Mouse (Mus musculus) embryonic facial prominence, embryonic 14.5 days (tissue): ENCODE measurements around the gene Pcsk4. TPM values are rescaled to one million over a fixed set of nuclear protein-coding genes. Genes with fewer than 3 reads are reported as not detected.
A peak's percentile ranks its signal among the peaks of the same experiment; 100 is the strongest.

Source experiments
- ATAC-seq: fragments of 200-750 bp; cut with Nextera tagmentation; 2 replicates; pipeline ENCODE4 v1.8.0; 2017; ENCODE audit warnings: low read depth, moderate number of reproducible peaks, moderate TSS enrichment
- DNase-seq: peaks from one replicate; pipeline ENCODE4 v3.0.0-alpha.2; 2015; ENCODE audit warnings: low spot score
- H3K27ac ChIP-seq: fragments of 300-500 bp; sonication (generic); replicated peaks from 2 replicates; pipeline ENCODE4 v1.5.1; 2014; ENCODE audit warnings: low read depth, mild to moderate bottlenecking, low read length, moderate library complexity
- H3K27me3 ChIP-seq: fragments of 300-500 bp; sonication (generic); replicated peaks from 2 replicates; pipeline ENCODE4 v1.6.1; 2014; ENCODE audit warnings: low read length; ENCODE audit not compliant: control insufficient read depth, insufficient read depth
- H3K36me3 ChIP-seq: fragments of 300-500 bp; sonication (generic); 2 replicates; pipeline ENCODE4 v1.6.1; 2014; ENCODE audit warnings: low read length, mixed read lengths; ENCODE audit not compliant: control insufficient read depth, insufficient read depth
- H3K4me1 ChIP-seq: fragments of 300-500 bp; sonication (generic); 2 replicates; pipeline ENCODE4 v1.6.1; 2014; ENCODE audit warnings: antibody characterized with exemption, low read length; ENCODE audit not compliant: control insufficient read depth, insufficient read depth
- H3K4me2 ChIP-seq: fragments of 300-500 bp; sonication (generic); 2 replicates; pipeline ENCODE4 v1.6.1; 2014; ENCODE audit warnings: low read depth, mild to moderate bottlenecking, low read length, moderate library complexity, mixed read lengths
- H3K4me3 ChIP-seq: fragments of 300-500 bp; sonication (generic); 2 replicates; pipeline ENCODE4 v1.5.1; 2014; ENCODE audit warnings: low read depth, mild to moderate bottlenecking, low read length
- H3K9ac ChIP-seq: fragments of 300-500 bp; sonication (generic); 2 replicates; pipeline ENCODE4 v1.6.1; 2014; ENCODE audit warnings: low read depth, mild to moderate bottlenecking, low read length, moderate library complexity, mixed read lengths
- H3K9me3 ChIP-seq: fragments of 300-500 bp; sonication (generic); 2 replicates; pipeline ENCODE4 v1.6.1; 2016; ENCODE audit warnings: low read length; ENCODE audit not compliant: control insufficient read depth
- WGBS: fragments of 180-500 bp; shearing (Covaris S2); extraction: QIAGEN DNeasy Blood & Tissue Kit; methylation state at CpG from one replicate; pipeline ENCODE4 v1.1.7; 2014; 5-methylcytosine and 5-hydroxymethylcytosine counted together
- polyA plus RNA-seq: library from polyadenylated mRNA; unstranded; fragments of >200 nt; fragmentation: Nextera tagmentation; extraction: Ambion mirVana; gene quantifications from 2 replicates; pipeline ENCODE4 v1.2.1, GENCODE M21; 2014

Pcsk4 gene
- polyA plus RNA-seq, 1 experiment from 2014 or later, result 1.7 TPM

GRCm38 (mm10) chr10:80299824-80300223, 29.5 kb downstream of the Pcsk4 start:
- peak overlapping the region; percentile 14; the same call in 1 of the 2 replicates for H3K4me3 ChIP-seq
- peaks cover 52% of the 10 kb centered on the region for H3K27me3 ChIP-seq
- ATAC-seq, result no peak
- H3K9ac ChIP-seq, result peak overlapping the region; percentile 48; the same call in 1 of the 2 replicates
- no peaks in the 10 kb centered on the region for H3K9me3 ChIP-seq
- H3K36me3 ChIP-seq, result peaks cover 4% of the 10 kb centered on the region
- H3K4me1 ChIP-seq, result no peaks in the 10 kb centered on the region
- no peak for DNase-seq
- H3K4me2 ChIP-seq, result peak overlapping the region; percentile 36; the same call in 1 of the 2 replicates
- H3K27ac ChIP-seq, result no peak overlapping the region; the same call in 1 of the 2 replicates
- WGBS, result 53% methylated on average over 10 of the region's 10 CpGs

- peak overlapping the region; percentile 15 for H3K4me3 ChIP-seq
- no peak overlapping the region; the same call in 1 of the 2 replicates for H3K27ac ChIP-seq
These were observed 30.0 kb downstream of the Pcsk4 start for GRCm38 (mm10) chr10:80299301-80299700.

GRCm38 (mm10) chr10:80298571-80299281, 30.6 kb downstream of the Pcsk4 start:
- ATAC-seq (peak; percentile 62; the same call in 1 of the 2 replicates), DNase-seq (peak; percentile 78)
- no peak overlapping the region; the same call in 1 of the 2 replicates for H3K27ac ChIP-seq
- peaks cover 14% of the 10 kb centered on the region for H3K36me3 ChIP-seq
- H3K9me3 ChIP-seq, result no peaks in the 10 kb centered on the region
- H3K27me3 ChIP-seq, result peaks cover 45% of the 10 kb centered on the region
- 5% methylated on average over 26 of the region's 26 CpGs for whole genome bisulfite sequencing
- H3K4me2 ChIP-seq, result peak overlapping the region; percentile 35; the same call in 1 of the 2 replicates
- H3K4me3 ChIP-seq, result peak overlapping the region; percentile 15
- peak overlapping the region; percentile 45 for H3K9ac ChIP-seq
- H3K4me1 ChIP-seq, result no peaks in the 10 kb centered on the region

More at GRCm38 (mm10) chr10:80299301-80299700, 30.0 kb downstream of the Pcsk4 start:
- H3K4me1 ChIP-seq, result no peaks in the 10 kb centered on the region
- H3K27me3 ChIP-seq, result peaks cover 47% of the 10 kb centered on the region
- H3K36me3 ChIP-seq, result peaks cover 9% of the 10 kb centered on the region
- DNase-seq (no peak), ATAC-seq (no peak)
- no peaks in the 10 kb centered on the region for H3K9me3 ChIP-seq
- H3K4me2 ChIP-seq, result peak overlapping the region; percentile 36; the same call in 1 of the 2 replicates
- H3K9ac ChIP-seq, result peak overlapping the region; percentile 45
- 9% methylated on average over 15 of the region's 15 CpGs for WGBS

- no peak for ATAC-seq
These were observed 31.7 kb downstream of the Pcsk4 start for GRCm38 (mm10) chr10:80297526-80298133.

GRCm38 (mm10) chr10:80296824-80297223, 32.5 kb downstream of the Pcsk4 start:
- no peak overlapping the region; the same call in 1 of the 2 replicates for H3K27ac ChIP-seq
- peak overlapping the region; percentile 66 for H3K4me2 ChIP-seq
- H3K4me3 ChIP-seq, result 0 out of 2 replicates have a peak overlapping the region, but pooled peaks have one; percentile 41
- DNase-seq (no peak), ATAC-seq (no peak)
- H3K4me1 ChIP-seq, result 0 out of 2 replicates have a peak, but pooled peaks cover 4% of the 10 kb centered on the region
- 63% methylated on average over 5 of the region's 5 CpGs for WGBS
- H3K36me3 ChIP-seq, result peaks cover 22% of the 10 kb centered on the region
- peaks cover 38% of the 10 kb centered on the region for H3K27me3 ChIP-seq
- peak overlapping the region; percentile 55; the same call in 1 of the 2 replicates for H3K9ac ChIP-seq
- no peaks in the 10 kb centered on the region for H3K9me3 ChIP-seq

More at GRCm38 (mm10) chr10:80297526-80298133, 31.7 kb downstream of the Pcsk4 start:
- WGBS, result 69% methylated on average over 8 of the region's 8 CpGs
- Histone ChIP-seq H3K27ac (no peak overlapping the region), H3K9ac (peak overlapping the region; percentile 25; the same call in 1 of the 2 replicates), H3K4me1 (0 out of 2 replicates have a peak, but pooled peaks cover 4% of the 10 kb centered on the region), H3K36me3 (peaks cover 22% of the 10 kb centered on the region), H3K4me3 (no peak overlapping the region), H3K9me3 (no peaks in the 10 kb centered on the region), H3K4me2 (no peak overlapping the region), H3K27me3 (peaks cover 43% of the 10 kb centered on the region)
- no peak for DNase-seq

- Histone ChIP-seq H3K36me3 (peaks cover 22% of the 10 kb centered on the region), H3K27ac (peak within 1 kb of the TSS; percentile 64), H3K4me1 (0 out of 2 replicates have a peak, but pooled peaks cover 4% of the 10 kb centered on the region), H3K9me3 (no peaks in the 10 kb centered on the region), H3K27me3 (peaks cover 28% of the 10 kb centered on the region), H3K9ac (peak within 1 kb of the TSS; percentile 55), H3K4me3 (peak within 1 kb of the TSS; percentile 41), H3K4me2 (peak within 1 kb of the TSS; percentile 66)
- peak; percentile 81 for DNase-seq
- peak; percentile 56 for ATAC-seq
- WGBS, result 2% methylated on average over 25 of the region's 26 CpGs
These were observed 33.5 kb downstream of the Pcsk4 start, which contains the start of gene Apc2 for GRCm38 (mm10) chr10:80295618-80296425. Gene Apc2 (plus strand): TSS chr10:80295977.

GRCm38 (mm10) chr10:80294788-80295303, 34.5 kb downstream of the Pcsk4 start:
- Histone ChIP-seq H3K36me3 (peaks cover 22% of the 10 kb centered on the region), H3K9me3 (no peaks in the 10 kb centered on the region), H3K4me1 (0 out of 2 replicates have a peak, but pooled peaks cover 4% of the 10 kb centered on the region), H3K4me2 (no peak overlapping the region), H3K27me3 (peaks cover 18% of the 10 kb centered on the region), H3K4me3 (no peak overlapping the region), H3K27ac (no peak overlapping the region), H3K9ac (no peak overlapping the region)
- WGBS, result 42% methylated on average over 7 of the region's 7 CpGs
- DNase-seq (no peak), ATAC-seq (no peak)
